Mouse (Mus musculus) liver, embryonic 11.5 days (tissue): Measurements from ENCODE around the gene Hnrnpul1. TPM values are rescaled to one million over a fixed set of nuclear protein-coding genes. Genes with fewer than 3 reads are reported as not detected.

Source experiments
- ATAC-seq: fragments of 200-750 bp; cut with Nextera tagmentation; replicated peaks from 2 replicates; pipeline ENCODE4 v1.8.0; 2017; ENCODE audit warnings: moderate number of reproducible peaks, mild to moderate bottlenecking, moderate TSS enrichment, moderate library complexity; ENCODE audit not compliant: low FRiP score
- DNase-seq: peaks from one replicate; pipeline ENCODE4 v3.0.0-alpha.2; 2017; ENCODE audit warnings: low spot score
- H3K27ac ChIP-seq: fragments of 300-500 bp; sonication (generic); 2 replicates; pipeline ENCODE4 v1.5.1; 2014; ENCODE audit warnings: mild to moderate bottlenecking, low read depth, low read length, control low read depth
- H3K27me3 ChIP-seq: fragments of 300-500 bp; sonication (generic); replicated peaks from 2 replicates; pipeline ENCODE4 v1.6.1; 2014; ENCODE audit warnings: low read length, mixed read lengths; ENCODE audit not compliant: control insufficient read depth, insufficient read depth
- H3K36me3 ChIP-seq: fragments of 300-500 bp; sonication (generic); 2 replicates; pipeline ENCODE4 v1.6.1; 2014; ENCODE audit warnings: mild to moderate bottlenecking, low read length, moderate library complexity, mixed read lengths; ENCODE audit not compliant: control insufficient read depth, insufficient read depth
- H3K4me1 ChIP-seq: fragments of 300-500 bp; sonication (generic); replicated peaks from 2 replicates; pipeline ENCODE4 v1.6.1; 2014; ENCODE audit warnings: low read length, mixed read lengths; ENCODE audit not compliant: control insufficient read depth, insufficient read depth
- H3K4me2 ChIP-seq: fragments of 300-500 bp; sonication (generic); 2 replicates; pipeline ENCODE4 v1.6.1; 2014; ENCODE audit warnings: mild to moderate bottlenecking, control low read depth, moderate library complexity
- H3K4me3 ChIP-seq: fragments of 300-500 bp; sonication (generic); 2 replicates; pipeline ENCODE4 v1.5.1; 2014; ENCODE audit warnings: low read depth, low read length, control low read depth
- H3K9ac ChIP-seq: fragments of 300-500 bp; sonication (generic); 2 replicates; pipeline ENCODE4 v1.6.1; 2014; ENCODE audit warnings: low read depth, low read length, control low read depth
- H3K9me3 ChIP-seq: fragments of 300-500 bp; sonication (generic); 2 replicates; pipeline ENCODE4 v1.6.1; 2016; ENCODE audit warnings: low read length, inconsistent platforms, mixed read lengths; ENCODE audit not compliant: control insufficient read depth
- WGBS: fragments of 180-500 bp; shearing (Covaris S2); extraction: QIAGEN DNeasy Blood & Tissue Kit; methylation state at CpG from one replicate; pipeline ENCODE4 v1.1.7; 2014; 5-methylcytosine and 5-hydroxymethylcytosine counted together
- polyA plus RNA-seq: library from polyadenylated mRNA; unstranded; fragments of >200 nt; fragmentation: Nextera tagmentation; extraction: Ambion mirVana; gene quantifications from 2 replicates; pipeline ENCODE4 v1.2.1, GENCODE M21; 2014

The Hnrnpul1 gene
- polyA plus RNA-seq, 1 experiment from 2014 or later: 67.2 TPM

GRCm38 (mm10) chr7:25764221-25764620, 9.7 kb upstream of the Hnrnpul1 start:
- Histone ChIP-seq H3K4me2 (no peak overlapping the region), H3K36me3 (peaks cover 9% of the 10 kb centered on the region; the same call in 1 of the 2 replicates), H3K9ac (no peak overlapping the region), H3K27ac (no peak overlapping the region), H3K4me1 (no peaks in the 10 kb centered on the region; the same call in 1 of the 2 replicates), H3K4me3 (no peak overlapping the region), H3K27me3 (no peaks in the 10 kb centered on the region), H3K9me3 (no peaks in the 10 kb centered on the region)
- ATAC-seq: no peak
- 52% methylated on average over 5 of the region's 5 CpGs for WGBS
- no peak for DNase-seq

GRCm38 (mm10) chr7:25763678-25764077, 9.1 kb upstream of the Hnrnpul1 start:
- Histone ChIP-seq H3K27ac (no peak overlapping the region), H3K9ac (no peak overlapping the region), H3K4me1 (no peaks in the 10 kb centered on the region; the same call in 1 of the 2 replicates), H3K4me2 (no peak overlapping the region), H3K9me3 (no peaks in the 10 kb centered on the region), H3K27me3 (no peaks in the 10 kb centered on the region), H3K4me3 (no peak overlapping the region), H3K36me3 (peaks cover 9% of the 10 kb centered on the region; the same call in 1 of the 2 replicates)
- 69% methylated on average over 11 of the region's 11 CpGs for WGBS
- ATAC-seq: no peak
- no peak for DNase-seq

DNA sequence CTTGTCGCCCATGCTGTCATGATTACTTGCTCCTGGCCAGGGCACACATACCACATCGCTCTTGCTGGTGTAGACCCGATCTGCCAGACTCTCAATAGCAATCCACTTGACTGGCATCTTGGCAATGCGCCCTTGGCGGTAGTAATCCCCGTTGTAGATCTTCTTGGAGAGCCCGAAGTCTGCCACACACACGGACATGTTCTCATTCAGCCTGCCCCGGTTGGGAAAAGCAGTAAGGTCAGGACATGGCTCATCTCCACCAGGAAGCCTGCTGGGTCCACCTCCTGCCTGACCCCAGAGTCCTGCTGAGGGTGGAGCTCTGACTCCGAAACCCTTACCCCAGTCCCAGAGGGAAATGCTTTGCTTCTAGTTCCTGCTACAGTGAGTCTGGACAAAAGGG, 6.8 kb upstream of the Hnrnpul1 start:
- no peak overlapping the region for H3K4me3 ChIP-seq
- H3K27ac ChIP-seq: no peak overlapping the region
- peaks cover 3% of the 10 kb centered on the region; the same call in 1 of the 2 replicates for H3K36me3 ChIP-seq
- no peaks in the 10 kb centered on the region; the same call in 1 of the 2 replicates for H3K4me1 ChIP-seq
- ATAC-seq (no peak), DNase-seq (no peak)
- H3K9ac ChIP-seq: no peak overlapping the region
- no peaks in the 10 kb centered on the region for H3K27me3 ChIP-seq
- H3K9me3 ChIP-seq: no peaks in the 10 kb centered on the region
- 88% methylated on average over 10 of the region's 10 CpGs for WGBS
- H3K4me2 ChIP-seq: no peak overlapping the region

GRCm38 (mm10) chr7:25756011-25756410, 1.5 kb upstream of the Hnrnpul1 start:
- ATAC-seq: peak; percentile 38

DNA sequence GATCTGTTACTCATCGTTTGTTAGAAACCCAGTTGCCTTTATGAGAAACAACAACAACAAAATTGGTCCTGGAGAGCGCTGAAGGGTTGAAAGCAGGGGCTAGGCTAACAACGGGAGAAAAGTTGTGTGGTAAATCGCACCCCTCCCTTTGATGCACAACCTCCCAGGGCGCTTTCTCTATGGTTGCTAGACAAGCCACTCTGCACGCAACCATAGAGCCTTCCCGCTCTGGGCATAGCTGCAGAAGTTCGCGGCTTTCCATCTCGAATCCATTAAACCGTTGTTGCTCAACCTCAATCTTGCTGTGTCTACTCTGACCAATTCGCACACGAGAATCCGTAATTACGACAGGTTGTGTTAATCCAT, 894 bp upstream of the Hnrnpul1 start:
- H3K9me3 ChIP-seq: no peaks in the 10 kb centered on the region
- DNase-seq (no peak), ATAC-seq (peak; percentile 61)
- H3K27me3 ChIP-seq: no peaks in the 10 kb centered on the region
- peak overlapping the region; percentile 98 for H3K4me2 ChIP-seq
- 0% methylated on average over 15 of the region's 15 CpGs for WGBS
- peak overlapping the region; percentile 97 for H3K4me3 ChIP-seq
- H3K27ac ChIP-seq: peak overlapping the region; percentile 97
- peak overlapping the region; percentile 100 for H3K9ac ChIP-seq
- H3K4me1 ChIP-seq: peaks cover 18% of the 10 kb centered on the region
- peaks cover 9% of the 10 kb centered on the region for H3K36me3 ChIP-seq

More at GRCm38 (mm10) chr7:25756011-25756410, 1.5 kb upstream of the Hnrnpul1 start:
- 0% methylated on average over 18 of the region's 18 CpGs for whole genome bisulfite sequencing
- Histone ChIP-seq H3K9me3 (no peaks in the 10 kb centered on the region), H3K4me1 (peaks cover 18% of the 10 kb centered on the region), H3K9ac (peak overlapping the region; percentile 100), H3K27me3 (no peaks in the 10 kb centered on the region), H3K36me3 (peaks cover 5% of the 10 kb centered on the region; the same call in 1 of the 2 replicates), H3K27ac (peak overlapping the region; percentile 97), H3K4me3 (peak overlapping the region; percentile 97), H3K4me2 (peak overlapping the region; percentile 98)
- peak; percentile 86 for DNase-seq

DNA sequence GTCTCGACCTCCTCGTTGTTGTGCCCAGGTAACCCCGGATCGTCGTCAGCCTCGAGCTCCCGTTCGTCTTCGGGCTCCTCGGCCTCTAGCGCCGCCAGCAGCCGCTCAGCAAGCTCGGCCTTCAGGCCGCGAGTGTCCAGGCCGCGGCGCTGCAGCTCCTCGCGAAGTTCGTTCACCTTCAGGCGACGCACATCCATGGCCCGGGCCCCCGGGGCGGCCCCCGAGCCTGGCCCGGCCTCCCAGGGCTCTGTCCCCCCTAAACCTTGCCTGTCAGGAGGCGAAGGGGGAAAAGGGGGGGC, 169 bp downstream of the Hnrnpul1 start:
- Histone ChIP-seq H3K4me3 (peak overlapping the region; percentile 97), H3K27me3 (no peaks in the 10 kb centered on the region), H3K9ac (peak overlapping the region; percentile 100), H3K4me2 (peak overlapping the region; percentile 98), H3K27ac (peak overlapping the region; percentile 97), H3K36me3 (peaks cover 18% of the 10 kb centered on the region), H3K4me1 (peaks cover 18% of the 10 kb centered on the region), H3K9me3 (no peaks in the 10 kb centered on the region)
- 0% methylated on average over 29 of the region's 30 CpGs for WGBS
- no peak for ATAC-seq
- no peak for DNase-seq

DNA sequence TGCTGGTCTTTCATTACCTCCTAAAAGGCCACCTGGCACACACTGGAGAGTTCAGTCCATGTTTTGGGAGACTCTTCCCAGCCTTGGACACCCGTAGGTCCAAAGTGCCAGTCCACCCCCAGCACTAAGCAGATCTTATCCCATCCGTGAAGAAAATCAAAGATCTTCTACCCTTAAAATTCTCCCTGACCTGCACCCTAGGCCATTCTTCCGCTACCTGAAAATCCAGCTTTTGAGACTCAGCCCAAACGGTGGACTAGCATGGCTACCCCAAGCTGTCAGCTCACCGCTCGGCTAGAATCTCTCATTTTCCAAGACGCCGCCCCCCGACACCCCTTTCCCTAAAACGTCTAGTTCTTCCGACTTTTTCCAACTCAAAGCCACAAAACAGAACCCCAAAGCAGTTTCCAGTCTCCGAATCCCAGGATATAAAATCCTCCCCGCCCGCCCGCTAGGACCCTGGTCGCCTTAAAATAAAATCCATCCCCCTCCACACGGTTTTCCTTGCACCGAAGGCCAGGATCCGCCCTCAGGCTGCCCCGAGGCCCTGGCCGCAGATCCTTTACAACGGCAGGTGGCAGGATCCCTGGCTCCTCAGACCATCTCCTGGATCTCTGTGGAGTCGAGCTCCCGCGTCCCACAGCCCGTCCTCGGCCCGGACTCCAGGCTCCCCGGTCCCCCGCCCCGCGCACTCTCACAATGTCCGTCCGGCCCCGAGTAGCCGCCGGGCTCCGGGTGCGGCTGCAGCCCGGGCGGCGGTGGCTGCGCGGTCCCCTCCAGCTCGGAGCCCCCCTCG, 716 bp downstream of the Hnrnpul1 start:
- Histone ChIP-seq H3K9ac (peak overlapping the region; percentile 100), H3K4me3 (peak overlapping the region; percentile 97), H3K9me3 (no peaks in the 10 kb centered on the region), H3K27me3 (no peaks in the 10 kb centered on the region), H3K4me1 (peaks cover 18% of the 10 kb centered on the region), H3K36me3 (peaks cover 24% of the 10 kb centered on the region), H3K27ac (peak overlapping the region; percentile 97), H3K4me2 (peak overlapping the region; percentile 98)
- no peak for DNase-seq
- WGBS: 1% methylated on average over 46 of the region's 46 CpGs
- peak; percentile 8; the same call in 1 of the 2 replicates for ATAC-seq

DNA sequence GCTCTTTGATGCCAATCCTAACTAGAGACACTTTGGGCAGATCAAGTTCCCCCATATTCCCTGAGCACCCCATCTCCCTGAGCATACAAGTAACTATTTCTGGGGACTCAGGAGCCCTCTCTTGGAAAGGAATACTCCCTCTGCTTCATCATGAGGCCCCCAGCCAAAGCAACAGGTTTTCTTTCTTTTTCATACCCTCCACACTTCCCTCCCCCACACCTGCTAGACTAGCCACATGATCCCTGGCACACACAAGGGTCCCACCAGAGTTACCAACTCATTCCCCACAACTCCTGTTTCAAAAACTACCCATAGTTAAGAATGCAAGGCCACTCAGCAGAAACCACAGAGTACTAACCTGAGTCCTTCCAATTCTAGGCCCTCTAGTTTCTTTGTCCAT, 1.5 kb downstream of the Hnrnpul1 start:
- ATAC-seq: no peak
- peak overlapping the region; percentile 100 for H3K9ac ChIP-seq
- peak overlapping the region; percentile 98 for H3K4me2 ChIP-seq
- H3K4me1 ChIP-seq: peaks cover 18% of the 10 kb centered on the region
- H3K4me3 ChIP-seq: peak overlapping the region; percentile 97
- 0 out of 2 replicates have a peak overlapping the region, but pooled peaks have one; percentile 8 for H3K27ac ChIP-seq
- DNase-seq: no peak
- H3K9me3 ChIP-seq: no peaks in the 10 kb centered on the region
- peaks cover 31% of the 10 kb centered on the region for H3K36me3 ChIP-seq
- H3K27me3 ChIP-seq: no peaks in the 10 kb centered on the region

- WGBS: 84% methylated on average over 3 of the region's 3 CpGs
- H3K9me3 ChIP-seq: no peaks in the 10 kb centered on the region
- no peak for DNase-seq
Observed at GRCm38 (mm10) chr7:25746844-25747243, 7.7 kb downstream of the Hnrnpul1 start.

More at GRCm38 (mm10) chr7:25746844-25747243, 7.7 kb downstream of the Hnrnpul1 start:
- Histone ChIP-seq H3K27me3 (no peaks in the 10 kb centered on the region), H3K4me3 (no peak overlapping the region), H3K4me2 (no peak overlapping the region), H3K27ac (no peak overlapping the region), H3K4me1 (peaks cover 4% of the 10 kb centered on the region), H3K36me3 (peaks cover 89% of the 10 kb centered on the region), H3K9ac (no peak overlapping the region)
- no peak for ATAC-seq
